Mouse (Mus musculus) lung, embryonic 14.5 days (tissue): Measurements from ENCODE around the gene Blvrb. TPM values are rescaled to one million over a fixed set of nuclear protein-coding genes. Genes with fewer than 3 reads are reported as not detected.

ENCODE experiments used
- ATAC-seq: fragments of 200-750 bp; cut with Nextera tagmentation; 2 replicates; pipeline ENCODE4 v1.8.0; 2017; ENCODE audit warnings: mild to moderate bottlenecking, moderate TSS enrichment, moderate library complexity; ENCODE audit not compliant: insufficient read depth
- DNase-seq: peaks from one replicate; pipeline ENCODE4 v3.0.0-alpha.2; 2015
- H3K27ac ChIP-seq: fragments of 300-500 bp; sonication (generic); 2 replicates; pipeline ENCODE4 v1.5.1; 2014; ENCODE audit warnings: low read depth, mild to moderate bottlenecking, moderate library complexity
- H3K27me3 ChIP-seq: fragments of 300-500 bp; sonication (generic); 2 replicates; pipeline ENCODE4 v1.6.1; 2014; ENCODE audit warnings: low read length, control low read depth; ENCODE audit not compliant: insufficient read depth
- H3K36me3 ChIP-seq: fragments of 300-500 bp; sonication (generic); 2 replicates; pipeline ENCODE4 v1.6.1; 2014; ENCODE audit warnings: control low read depth; ENCODE audit not compliant: insufficient read depth
- H3K4me1 ChIP-seq: fragments of 300-500 bp; sonication (generic); 2 replicates; pipeline ENCODE4 v1.6.1; 2014; ENCODE audit warnings: antibody characterized with exemption, control low read depth; ENCODE audit not compliant: insufficient read depth
- H3K4me2 ChIP-seq: fragments of 300-500 bp; sonication (generic); 2 replicates; pipeline ENCODE4 v1.6.1; 2014; ENCODE audit warnings: mild to moderate bottlenecking
- H3K4me3 ChIP-seq: fragments of 300-500 bp; sonication (generic); 2 replicates; pipeline ENCODE4 v1.5.1; 2014; ENCODE audit warnings: low read depth, low read length
- H3K9ac ChIP-seq: fragments of 300-500 bp; sonication (generic); 2 replicates; pipeline ENCODE4 v1.6.1; 2014
- H3K9me3 ChIP-seq: fragments of 300-500 bp; sonication (generic); 2 replicates; pipeline ENCODE4 v1.6.1; 2016; ENCODE audit warnings: low read depth, low read length, control low read depth
- CTCF ChIP-seq: IDR thresholded peaks from 2 replicates; pipeline ENCODE4 v1.5.1; 2016; ENCODE audit warnings: antibody characterized with exemption, low read depth
- WGBS: fragments of 180-500 bp; shearing (Covaris S2); extraction: QIAGEN DNeasy Blood & Tissue Kit; methylation state at CpG from one replicate; pipeline ENCODE4 v1.1.7; 2014; 5-methylcytosine and 5-hydroxymethylcytosine counted together
- polyA plus RNA-seq: library from polyadenylated mRNA; unstranded; fragments of >200 nt; fragmentation: Nextera tagmentation; extraction: Ambion mirVana; gene quantifications from 2 replicates; pipeline ENCODE4 v1.2.1, GENCODE M21; 2014

Blvrb gene
- polyA plus RNA-seq, 1 experiment from 2014 or later = 56.0 TPM

DNA sequence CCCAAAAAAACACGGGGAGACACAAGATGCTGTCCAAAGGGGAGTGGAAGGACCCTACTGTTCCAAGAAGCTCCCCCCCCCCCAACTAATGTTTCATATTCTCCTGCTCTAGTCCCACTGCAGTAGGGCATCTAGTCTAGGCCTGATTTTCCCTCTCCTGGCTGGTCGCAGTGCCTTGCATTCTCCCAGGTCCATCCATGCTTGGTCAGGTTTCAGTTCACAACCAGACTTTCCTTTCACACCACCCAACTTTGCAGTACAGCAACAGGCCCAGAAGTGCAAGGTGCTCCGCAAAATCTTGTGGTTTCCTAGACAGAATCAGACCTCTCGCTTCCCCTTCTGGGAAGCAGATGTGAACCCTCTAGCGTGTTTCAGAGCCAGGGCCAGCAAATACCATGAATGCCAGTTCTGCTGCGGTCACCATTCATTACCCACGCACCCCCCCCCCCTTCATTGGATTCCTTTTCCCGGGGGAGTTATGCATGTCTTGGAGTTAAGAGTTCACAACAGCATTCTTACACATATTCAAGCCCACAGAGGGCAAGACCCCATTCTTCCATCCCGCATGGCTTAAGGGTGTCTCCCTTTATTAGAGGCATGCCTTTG, 59.1 kb downstream of the Blvrb start:
- 35% methylated on average over 9 of the region's 9 CpGs for WGBS
- DNase-seq (peak; percentile 46), ATAC-seq (peak; percentile 9; the same call in 1 of the 2 replicates)
- H3K27ac ChIP-seq = peak overlapping the region; percentile 98
- peak overlapping the region; percentile 58; the same call in 1 of the 2 replicates for H3K9ac ChIP-seq
- no peaks in the 10 kb centered on the region for H3K9me3 ChIP-seq
- peak overlapping the region; percentile 41 for H3K4me3 ChIP-seq
- H3K4me2 ChIP-seq = peak overlapping the region; percentile 57
- no peaks in the 10 kb centered on the region for H3K27me3 ChIP-seq
- H3K4me1 ChIP-seq = peaks cover 11% of the 10 kb centered on the region
- no peak for TF ChIP-seq CTCF
- H3K36me3 ChIP-seq = no peaks in the 10 kb centered on the region

GRCm38 (mm10) chr7:27507711-27508647, 60.2 kb downstream of the Blvrb start:
- peak; percentile 38; the same call in 1 of the 2 replicates for TF ChIP-seq CTCF
- no peaks in the 10 kb centered on the region for H3K27me3 ChIP-seq

GRCm38 (mm10) chr7:27508648-27509005, 60.8 kb downstream of the Blvrb start:
- TF ChIP-seq CTCF = peak; percentile 83
- peak overlapping the region; percentile 57 for H3K4me2 ChIP-seq
- H3K4me3 ChIP-seq = peak overlapping the region; percentile 41
- WGBS = 15% methylated on average over 6 of the region's 6 CpGs
- H3K9me3 ChIP-seq = no peaks in the 10 kb centered on the region
- H3K27me3 ChIP-seq = no peaks in the 10 kb centered on the region
- ATAC-seq = peak; percentile 61; the same call in 1 of the 2 replicates
- no peaks in the 10 kb centered on the region for H3K36me3 ChIP-seq
- peak; percentile 84 for DNase-seq
- H3K4me1 ChIP-seq = peaks cover 11% of the 10 kb centered on the region
- no peak overlapping the region for H3K9ac ChIP-seq
- H3K27ac ChIP-seq = peak overlapping the region; percentile 98

More at GRCm38 (mm10) chr7:27507711-27508647, 60.2 kb downstream of the Blvrb start:
- peak overlapping the region; percentile 58 for H3K9ac ChIP-seq
- peak overlapping the region; percentile 57 for H3K4me2 ChIP-seq
- under 1% methylated on average over 54 of the region's 54 CpGs for WGBS
- H3K4me1 ChIP-seq = peaks cover 11% of the 10 kb centered on the region
- H3K9me3 ChIP-seq = no peaks in the 10 kb centered on the region
- peak; percentile 91 for ATAC-seq
- peak overlapping the region; percentile 98 for H3K27ac ChIP-seq
- no peaks in the 10 kb centered on the region for H3K36me3 ChIP-seq
- peak overlapping the region; percentile 41 for H3K4me3 ChIP-seq
- DNase-seq = peak; percentile 100

DNA sequence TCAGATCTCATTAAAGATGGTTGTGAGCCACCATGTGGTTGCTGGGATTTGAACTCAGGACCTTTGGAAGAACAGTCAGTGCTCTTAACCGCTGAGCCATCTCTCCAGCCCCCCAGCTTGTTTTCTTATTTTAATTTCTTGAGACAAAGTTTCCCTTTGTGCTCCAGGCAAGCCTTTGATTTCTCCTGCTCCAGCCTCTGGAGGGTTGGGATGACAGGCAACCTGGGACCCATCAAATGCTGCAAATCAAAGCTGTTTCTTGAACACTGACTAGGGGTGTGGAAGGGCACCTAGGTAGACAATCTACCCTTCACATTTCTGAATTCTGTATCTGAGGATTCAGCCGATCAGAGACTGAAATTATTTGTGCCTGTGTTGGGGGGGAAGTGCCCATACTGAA, 63.0 kb downstream of the Blvrb start:
- WGBS = 81% methylated on average over 2 of the region's 2 CpGs
- H3K4me2 ChIP-seq = no peak overlapping the region
- no peak overlapping the region for H3K27ac ChIP-seq
- H3K27me3 ChIP-seq = no peaks in the 10 kb centered on the region
- H3K9ac ChIP-seq = no peak overlapping the region
- H3K36me3 ChIP-seq = no peaks in the 10 kb centered on the region
- no peak for TF ChIP-seq CTCF
- peaks cover 11% of the 10 kb centered on the region for H3K4me1 ChIP-seq
- no peak overlapping the region for H3K4me3 ChIP-seq
- no peak for ATAC-seq
- no peak for DNase-seq
- H3K9me3 ChIP-seq = no peaks in the 10 kb centered on the region

GRCm38 (mm10) chr7:27514961-27515360, 67.2 kb downstream of the Blvrb start:
- no peak overlapping the region for H3K4me2 ChIP-seq
- no peak overlapping the region for H3K27ac ChIP-seq
- H3K36me3 ChIP-seq = peaks cover 5% of the 10 kb centered on the region; the same call in 1 of the 2 replicates
- 66% methylated on average over 9 of the region's 9 CpGs for WGBS
- H3K4me1 ChIP-seq = no peaks in the 10 kb centered on the region
- H3K4me3 ChIP-seq = no peak overlapping the region
- no peak for DNase-seq
- peaks cover 3% of the 10 kb centered on the region; the same call in 1 of the 2 replicates for H3K9me3 ChIP-seq
- H3K9ac ChIP-seq = no peak overlapping the region
- 0 out of 2 replicates have a peak, but pooled peaks have one; percentile 11 for ATAC-seq
- no peak for TF ChIP-seq CTCF
- H3K27me3 ChIP-seq = no peaks in the 10 kb centered on the region

Other genes with a start within 250 kb of the Blvrb start
- gene Itpkc, start 219.3 kb upstream of the Blvrb start, polyA plus RNA-seq = 5.4 and 5.9 TPM in 2 replicates
- 12.8 and 13.7 TPM in 2 replicates for gene Coq8b, start 215.0 kb upstream of the Blvrb start, polyA plus RNA-seq
- gene Numbl, start 189.5 kb upstream of the Blvrb start, polyA plus RNA-seq = 15.2 and 16.2 TPM in 2 replicates
- gene Ltbp4, start 110.3 kb upstream of the Blvrb start, polyA plus RNA-seq = 73.5 and 86.0 TPM in 2 replicates
- 45.1 and 53.5 TPM in 2 replicates for gene Shkbp1, start 92.0 kb upstream of the Blvrb start, polyA plus RNA-seq
- 0.73 and 1.6 TPM in 2 replicates for gene Gm20479, start 90.6 kb upstream of the Blvrb start, polyA plus RNA-seq
- gene Sptbn4, start 292 bp upstream of the Blvrb start, polyA plus RNA-seq = 0.31 and 0.51 TPM in 2 replicates
- 22.0 and 24.3 TPM in 2 replicates for gene Sertad3, start 25.8 kb downstream of the Blvrb start, polyA plus RNA-seq
- 39.3 and 42.5 TPM in 2 replicates for gene Sertad1, start 38.9 kb downstream of the Blvrb start, polyA plus RNA-seq
- 2.5 and 2.9 TPM in 2 replicates for gene Prx, start 51.3 kb downstream of the Blvrb start, polyA plus RNA-seq
- 0.95 and 1.0 TPM in 2 replicates for gene Hipk4, start 75.3 kb downstream of the Blvrb start, polyA plus RNA-seq
- 56.7 and 57.4 TPM in 2 replicates for gene Pld3, start 105.2 kb downstream of the Blvrb start, polyA plus RNA-seq
- 20.6 and 25.4 TPM in 2 replicates for gene 2310022A10Rik, start 105.3 kb downstream of the Blvrb start, polyA plus RNA-seq
- gene Akt2, start 143.6 kb downstream of the Blvrb start, polyA plus RNA-seq = 92.6 and 98.9 TPM in 2 replicates
- gene Ttc9b, start 205.9 kb downstream of the Blvrb start, polyA plus RNA-seq = 0.32 and 0.41 TPM in 2 replicates
- 6.9 and 7.3 TPM in 2 replicates for gene Map3k10, start 226.6 kb downstream of the Blvrb start, polyA plus RNA-seq
- gene Zfp607b, start 241.4 kb downstream of the Blvrb start, polyA plus RNA-seq = 3.6 and 5.5 TPM in 2 replicates